Mouse (Mus musculus): ENCODE results near the gene Insrr. TPM values are rescaled to one million over a fixed set of nuclear protein-coding genes. Genes with fewer than 3 reads are reported as not detected.
"Not testable (repeated sequence)": the region's sequence is repeated elsewhere in the genome, so short reads cannot be mapped to it uniquely, and the experiment has no call there.

The Insrr gene
- polyA plus RNA-seq, 1 experiment from 2014 or later: 1.2 TPM

- H3K27ac ChIP-seq (replicated peaks): no peak overlapping the region
- under 1% methylated on average over 4 of the region's 4 CpGs for WGBS
- H3K36me3 ChIP-seq: no peaks in the 10 kb centered on the region
- ATAC-seq (ENCODE audit: low FRiP score, low read depth): no peak
- no peaks in the 10 kb centered on the region for H3K4me1 ChIP-seq
- H3K27me3 ChIP-seq: peaks cover 7% of the 10 kb centered on the region; the same call in 1 of the 2 replicates
- H3K9me3 ChIP-seq: no peaks in the 10 kb centered on the region
- no peak overlapping the region for H3K4me2 ChIP-seq (replicated peaks)
- no peak overlapping the region for H3K9ac ChIP-seq (replicated peaks)
- no peak overlapping the region for H3K4me3 ChIP-seq
Observed at GRCm38 (mm10) chr3:87838622-87839021, 41.9 kb downstream of the Insrr start.

GRCm38 (mm10) chr3:87840858-87841257 is 44.1 kb downstream of the Insrr start:
- Histone ChIP-seq H3K9me3 (no peaks in the 10 kb centered on the region), H3K4me1 (no peaks in the 10 kb centered on the region), H3K27ac (replicated peaks) (no peak overlapping the region), H3K9ac (replicated peaks) (no peak overlapping the region), H3K4me2 (replicated peaks) (no peak overlapping the region), H3K27me3 (peaks cover 7% of the 10 kb centered on the region; the same call in 1 of the 2 replicates), H3K4me3 (no peak overlapping the region), H3K36me3 (no peaks in the 10 kb centered on the region)
- ATAC-seq (ENCODE audit: low FRiP score, low read depth): no peak

GRCm38 (mm10) chr3:87844981-87845380 is 48.2 kb downstream of the Insrr start:
- Histone ChIP-seq H3K4me2 (replicated peaks) (no peak overlapping the region), H3K4me1 (no peaks in the 10 kb centered on the region), H3K9me3 (no peaks in the 10 kb centered on the region), H3K27ac (replicated peaks) (no peak overlapping the region), H3K36me3 (no peaks in the 10 kb centered on the region), H3K9ac (replicated peaks) (no peak overlapping the region), H3K27me3 (peaks cover 2% of the 10 kb centered on the region; the same call in 1 of the 2 replicates), H3K4me3 (no peak overlapping the region)
- ATAC-seq (ENCODE audit: low FRiP score, low read depth): no peak
- WGBS: 82% methylated on average over 4 of the region's 4 CpGs

GRCm38 (mm10) chr3:87846186-87846585 is 49.4 kb downstream of the Insrr start:
- no peaks in the 10 kb centered on the region for H3K4me1 ChIP-seq
- 67% methylated on average over 4 of the region's 4 CpGs for WGBS

GRCm38 (mm10) chr3:87846650-87847110 is 49.9 kb downstream of the Insrr start, which contains the start of gene Sh2d2a:
Sh2d2a (plus strand) TSS chr3:87846755.
- no peak for ATAC-seq (ENCODE audit: low FRiP score, low read depth)
- Histone ChIP-seq H3K36me3 (no peaks in the 10 kb centered on the region), H3K4me2 (replicated peaks) (no peak within 1 kb of the TSS), H3K27me3 (no peaks in the 10 kb centered on the region), H3K9me3 (no peaks in the 10 kb centered on the region), H3K27ac (replicated peaks) (no peak within 1 kb of the TSS), H3K9ac (replicated peaks) (no peak within 1 kb of the TSS), H3K4me1 (no peaks in the 10 kb centered on the region), H3K4me3 (no peak within 1 kb of the TSS)
- WGBS: 72% methylated on average over 7 of the region's 7 CpGs

More at GRCm38 (mm10) chr3:87846186-87846585, 49.4 kb downstream of the Insrr start:
- no peaks in the 10 kb centered on the region for H3K36me3 ChIP-seq
- H3K4me2 ChIP-seq (replicated peaks): no peak overlapping the region
- H3K27ac ChIP-seq (replicated peaks): no peak overlapping the region
- no peaks in the 10 kb centered on the region for H3K27me3 ChIP-seq
- no peaks in the 10 kb centered on the region for H3K9me3 ChIP-seq
- no peak for ATAC-seq (ENCODE audit: low FRiP score, low read depth)
- no peak overlapping the region for H3K9ac ChIP-seq (replicated peaks)
- H3K4me3 ChIP-seq: no peak overlapping the region

- whole genome bisulfite sequencing: 85% methylated on average over 5 of the region's 5 CpGs
- Histone ChIP-seq H3K4me3 (no peak overlapping the region), H3K4me2 (replicated peaks) (no peak overlapping the region), H3K9me3 (no peaks in the 10 kb centered on the region), H3K27me3 (no peaks in the 10 kb centered on the region), H3K9ac (replicated peaks) (no peak overlapping the region), H3K36me3 (no peaks in the 10 kb centered on the region), H3K27ac (replicated peaks) (no peak overlapping the region), H3K4me1 (no peaks in the 10 kb centered on the region)
- no peak for ATAC-seq (ENCODE audit: low FRiP score, low read depth)
Observed at GRCm38 (mm10) chr3:87847680-87848079, 50.9 kb downstream of the Insrr start.

GRCm38 (mm10) chr3:87849117-87849516 is 52.4 kb downstream of the Insrr start:
- H3K27ac ChIP-seq (replicated peaks): no peak overlapping the region
- peaks cover 4% of the 10 kb centered on the region; the same call in 1 of the 2 replicates for H3K4me1 ChIP-seq
- H3K4me2 ChIP-seq (replicated peaks): no peak overlapping the region
- no peaks in the 10 kb centered on the region for H3K27me3 ChIP-seq
- H3K36me3 ChIP-seq: no peaks in the 10 kb centered on the region
- 84% methylated on average over 14 of the region's 14 CpGs for WGBS
- H3K4me3 ChIP-seq: no peak overlapping the region
- no peaks in the 10 kb centered on the region for H3K9me3 ChIP-seq
- ATAC-seq (ENCODE audit: low FRiP score, low read depth): no peak
- no peak overlapping the region for H3K9ac ChIP-seq (replicated peaks)

- Histone ChIP-seq H3K27ac (replicated peaks) (no peak overlapping the region), H3K4me3 (no peak overlapping the region), H3K4me1 (peaks cover 6% of the 10 kb centered on the region; the same call in 1 of the 2 replicates), H3K4me2 (replicated peaks) (no peak overlapping the region), H3K36me3 (peaks cover 38% of the 10 kb centered on the region), H3K9me3 (no peaks in the 10 kb centered on the region), H3K9ac (replicated peaks) (no peak overlapping the region), H3K27me3 (no peaks in the 10 kb centered on the region)
- WGBS: 77% methylated on average over 7 of the region's 7 CpGs
- no peak for ATAC-seq (ENCODE audit: low FRiP score, low read depth)
Observed at GRCm38 (mm10) chr3:87854795-87855568, 58.2 kb downstream of the Insrr start.

GRCm38 (mm10) chr3:87855936-87856335 is 59.2 kb downstream of the Insrr start:
- no peak overlapping the region for H3K4me2 ChIP-seq (replicated peaks)
- WGBS: 91% methylated on average over 8 of the region's 8 CpGs

GRCm38 (mm10) chr3:87857666-87858065 is 60.9 kb downstream of the Insrr start:
- Histone ChIP-seq H3K4me3 (no peak overlapping the region), H3K27ac (replicated peaks) (no peak overlapping the region), H3K27me3 (no peaks in the 10 kb centered on the region), H3K4me2 (replicated peaks) (no peak overlapping the region), H3K4me1 (peaks cover 6% of the 10 kb centered on the region; the same call in 1 of the 2 replicates), H3K36me3 (peaks cover 61% of the 10 kb centered on the region), H3K9ac (replicated peaks) (no peak overlapping the region), H3K9me3 (no peaks in the 10 kb centered on the region)
- WGBS: 91% methylated on average over 8 of the region's 8 CpGs
- ATAC-seq (ENCODE audit: low FRiP score, low read depth): no peak

More at GRCm38 (mm10) chr3:87855936-87856335, 59.2 kb downstream of the Insrr start:
- H3K27me3 ChIP-seq: no peaks in the 10 kb centered on the region
- no peak overlapping the region for H3K9ac ChIP-seq (replicated peaks)
- H3K9me3 ChIP-seq: no peaks in the 10 kb centered on the region
- no peak overlapping the region for H3K4me3 ChIP-seq
- no peak for ATAC-seq (ENCODE audit: low FRiP score, low read depth)
- peaks cover 45% of the 10 kb centered on the region for H3K36me3 ChIP-seq
- no peak overlapping the region for H3K27ac ChIP-seq (replicated peaks)
- peaks cover 6% of the 10 kb centered on the region; the same call in 1 of the 2 replicates for H3K4me1 ChIP-seq

GRCm38 (mm10) chr3:87859813-87860212 is 63.1 kb downstream of the Insrr start:
- H3K4me3 ChIP-seq: no peak overlapping the region
- H3K4me1 ChIP-seq: no peaks in the 10 kb centered on the region
- no peak overlapping the region for H3K9ac ChIP-seq (replicated peaks)
- no peak for ATAC-seq (ENCODE audit: low FRiP score, low read depth)
- no peak overlapping the region for H3K27ac ChIP-seq (replicated peaks)
- no peak overlapping the region for H3K4me2 ChIP-seq (replicated peaks)
- 33% methylated on average over 3 of the region's 3 CpGs for WGBS
- peaks cover 74% of the 10 kb centered on the region for H3K36me3 ChIP-seq
- no peaks in the 10 kb centered on the region for H3K27me3 ChIP-seq
- H3K9me3 ChIP-seq: no peaks in the 10 kb centered on the region

- H3K4me1 ChIP-seq; H3K9me3 ChIP-seq; ATAC-seq (ENCODE audit: low FRiP score, low read depth); H3K4me3 ChIP-seq; H3K4me2 ChIP-seq (replicated peaks); H3K27ac ChIP-seq (replicated peaks); H3K27me3 ChIP-seq; H3K9ac ChIP-seq (replicated peaks): not testable (repeated sequence)
- peaks cover 78% of the 10 kb centered on the region for H3K36me3 ChIP-seq
- 93% methylated on average over 4 of the region's 4 CpGs for WGBS
Observed at GRCm38 (mm10) chr3:87864111-87864510, 67.4 kb downstream of the Insrr start.
